Mouse (Mus musculus): Measurements from ENCODE around the gene March7. TPM values are rescaled to one million over a fixed set of nuclear protein-coding genes. Genes with fewer than 3 reads are reported as not detected.

Gene March7
- total RNA-seq, 2 experiments from 2014 or later = 43.3 to 68.7 TPM

- no peak for ATAC-seq (replicated peaks; ENCODE audit: low FRiP score, poor library complexity, severe bottlenecking)
Observed at GRCm38 (mm10) chr2:60210821-60211220, 1.1 kb downstream of the March7 start.

GRCm38 (mm10) chr2:60212488-60212887 lies 2.8 kb downstream of the March7 start:
- no peak for ATAC-seq (replicated peaks; ENCODE audit: low FRiP score, poor library complexity, severe bottlenecking)

GRCm38 (mm10) chr2:60214683-60215082 lies 5.0 kb downstream of the March7 start:
- ATAC-seq (replicated peaks; ENCODE audit: low FRiP score, poor library complexity, severe bottlenecking) = no peak

DNA sequence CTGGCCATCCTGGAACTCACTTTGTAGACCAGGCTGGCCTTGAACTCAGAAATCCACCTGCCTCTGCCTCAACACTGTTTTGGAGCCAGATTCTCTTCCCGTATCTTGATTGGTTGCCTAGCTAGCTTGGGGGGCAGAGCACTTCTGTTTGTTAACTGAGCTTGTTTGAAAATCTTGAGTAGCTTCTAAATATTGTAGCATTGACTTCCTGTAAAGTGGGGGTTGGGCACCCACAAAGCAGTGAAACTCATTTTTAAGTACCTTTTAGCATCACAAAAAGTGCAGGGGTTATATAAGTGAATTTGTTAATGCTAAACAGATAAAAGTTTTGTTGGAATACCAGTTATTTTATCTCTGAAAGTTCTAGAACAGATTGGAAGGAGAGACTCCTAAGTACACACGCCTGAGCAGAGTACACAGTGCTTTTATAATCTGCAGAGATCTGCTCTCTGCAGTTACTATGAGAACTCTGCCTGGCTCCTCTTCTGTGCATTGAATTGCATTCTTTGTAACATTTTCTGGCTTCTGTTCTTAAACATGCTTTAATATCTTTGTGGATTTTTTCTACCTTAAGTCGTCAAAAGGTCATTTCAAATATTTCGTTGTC lies 7.0 kb downstream of the March7 start:
- ATAC-seq (replicated peaks; ENCODE audit: low FRiP score, poor library complexity, severe bottlenecking) = no peak

DNA sequence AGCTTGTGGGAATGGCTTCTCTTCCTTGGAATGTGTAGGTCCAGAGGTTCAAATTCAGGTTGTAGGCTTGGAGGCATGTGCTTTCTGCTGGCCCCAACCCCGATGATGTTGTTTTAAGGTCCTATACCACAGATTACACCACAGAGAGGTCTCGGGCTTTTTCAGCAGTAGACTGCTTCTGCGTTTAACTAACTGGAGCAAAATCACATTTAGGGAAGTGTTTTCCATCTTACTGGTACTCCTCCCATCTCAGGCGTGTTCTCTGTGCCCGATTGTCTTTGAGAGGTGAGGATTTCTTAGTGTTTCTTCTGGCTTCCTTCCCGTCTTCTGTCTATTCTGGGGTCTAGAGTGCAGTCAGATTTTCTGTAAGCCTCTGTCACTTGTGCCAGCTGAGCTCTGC lies 7.9 kb downstream of the March7 start:
- ATAC-seq (replicated peaks; ENCODE audit: low FRiP score, poor library complexity, severe bottlenecking) = no peak

GRCm38 (mm10) chr2:60221236-60221635 lies 11.5 kb downstream of the March7 start:
- no peak for ATAC-seq (replicated peaks; ENCODE audit: low FRiP score, poor library complexity, severe bottlenecking)

- no peak for ATAC-seq (replicated peaks; ENCODE audit: low FRiP score, poor library complexity, severe bottlenecking)
Observed at GRCm38 (mm10) chr2:60221954-60222353, 12.3 kb downstream of the March7 start.

DNA sequence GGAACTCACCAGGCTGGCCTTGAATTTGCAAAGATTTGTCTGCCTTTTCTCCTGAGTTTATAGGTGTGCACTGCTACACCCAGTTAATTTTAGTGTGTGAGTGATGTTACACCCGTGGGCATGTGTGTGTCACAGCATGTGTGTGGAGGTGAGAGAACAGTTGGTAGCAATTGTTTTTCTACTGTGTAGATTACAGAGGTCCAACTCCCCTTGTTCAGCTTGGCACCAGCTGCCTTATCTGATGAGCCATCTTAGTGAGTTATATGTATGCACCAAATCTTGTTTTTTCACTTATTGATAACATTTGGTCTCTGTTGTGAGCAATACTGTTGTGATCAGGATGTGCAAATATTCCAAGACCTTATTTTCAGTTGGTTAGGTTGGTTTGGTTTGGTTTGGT lies 13.8 kb downstream of the March7 start:
- no peak for ATAC-seq (replicated peaks; ENCODE audit: low FRiP score, poor library complexity, severe bottlenecking)

DNA sequence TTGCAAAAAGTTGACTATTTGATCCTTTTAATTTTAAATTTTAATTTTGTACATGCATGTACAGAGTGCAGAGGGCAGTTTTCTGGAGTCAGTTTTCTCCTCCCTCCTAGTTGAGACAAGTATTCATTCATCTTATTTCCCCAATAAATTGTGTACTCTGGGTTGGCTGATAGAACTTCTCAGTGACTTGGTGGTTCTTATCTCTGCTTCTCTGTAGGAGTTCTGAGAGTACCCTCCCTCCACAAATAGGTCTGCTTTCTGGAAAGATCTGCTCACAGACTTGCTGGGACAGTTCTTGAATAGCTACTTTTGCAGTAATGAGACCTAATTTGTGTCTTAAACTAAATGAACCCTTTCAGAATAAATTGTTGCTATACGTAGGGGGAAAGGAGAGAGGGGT lies 18.8 kb downstream of the March7 start:
- no peak for ATAC-seq (replicated peaks; ENCODE audit: low FRiP score, poor library complexity, severe bottlenecking)

DNA sequence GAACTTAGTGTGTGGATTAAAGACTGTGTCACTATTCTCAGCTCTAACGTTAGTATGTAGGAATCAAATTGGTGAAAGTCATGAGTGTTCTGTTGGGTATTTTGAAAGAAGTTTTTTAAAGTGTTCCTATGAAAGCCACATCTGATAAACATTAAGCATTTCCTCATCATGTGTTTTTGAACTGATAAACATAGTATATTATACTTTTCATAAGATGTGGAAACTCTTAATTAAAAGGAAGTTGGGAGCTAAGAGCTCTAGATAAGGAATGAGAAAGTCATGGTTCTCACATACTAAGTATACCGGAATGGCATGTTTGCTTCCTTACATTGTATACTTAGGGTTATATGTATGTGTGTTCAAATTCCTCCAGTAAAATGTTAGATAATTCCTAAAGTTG lies 20.7 kb downstream of the March7 start:
- ATAC-seq (replicated peaks; ENCODE audit: low FRiP score, poor library complexity, severe bottlenecking) = no peak

DNA sequence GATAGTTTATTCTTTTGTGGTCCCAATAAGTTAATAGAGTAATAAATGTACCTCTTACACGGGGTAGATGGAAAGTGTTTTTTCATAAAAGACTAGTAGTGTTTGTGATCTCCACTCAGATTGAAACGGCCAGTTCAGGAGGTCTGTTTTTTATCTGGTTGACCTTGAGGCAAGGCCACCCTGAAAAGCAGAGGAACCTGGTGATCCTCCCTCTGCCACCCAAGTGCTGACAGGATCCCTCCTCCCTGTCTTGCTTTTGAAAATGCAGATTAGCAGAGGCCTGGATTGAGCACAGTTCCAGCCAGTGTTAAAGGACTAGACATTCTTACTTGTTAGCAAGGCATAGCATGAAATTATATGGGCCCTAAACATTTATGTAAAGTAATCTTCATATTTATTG lies 23.5 kb downstream of the March7 start:
- ATAC-seq (replicated peaks; ENCODE audit: low FRiP score, poor library complexity, severe bottlenecking) = no peak

- ATAC-seq (replicated peaks; ENCODE audit: low FRiP score, poor library complexity, severe bottlenecking) = no peak
Observed at GRCm38 (mm10) chr2:60234506-60234905, 24.8 kb downstream of the March7 start.

DNA sequence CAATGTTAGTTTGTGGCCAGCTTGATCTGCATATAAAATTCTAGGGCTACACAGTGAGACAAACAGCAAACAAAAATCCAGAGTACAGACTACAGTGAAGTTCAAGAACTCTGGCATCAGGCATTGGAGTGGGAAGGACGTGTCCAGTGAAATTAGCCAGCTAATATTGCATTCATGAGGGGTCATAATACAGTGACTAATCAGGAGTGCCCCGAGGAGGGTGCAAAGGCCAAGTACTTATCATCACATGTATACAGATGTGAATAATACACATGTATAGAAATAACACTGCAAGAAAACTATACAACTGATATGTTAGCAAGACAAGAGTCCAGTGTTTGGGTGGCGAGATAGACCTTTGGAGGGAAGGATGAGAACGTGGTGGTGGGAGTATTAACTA lies 43.1 kb downstream of the March7 start:
- no peak for ATAC-seq (replicated peaks; ENCODE audit: low FRiP score, poor library complexity, severe bottlenecking)

DNA sequence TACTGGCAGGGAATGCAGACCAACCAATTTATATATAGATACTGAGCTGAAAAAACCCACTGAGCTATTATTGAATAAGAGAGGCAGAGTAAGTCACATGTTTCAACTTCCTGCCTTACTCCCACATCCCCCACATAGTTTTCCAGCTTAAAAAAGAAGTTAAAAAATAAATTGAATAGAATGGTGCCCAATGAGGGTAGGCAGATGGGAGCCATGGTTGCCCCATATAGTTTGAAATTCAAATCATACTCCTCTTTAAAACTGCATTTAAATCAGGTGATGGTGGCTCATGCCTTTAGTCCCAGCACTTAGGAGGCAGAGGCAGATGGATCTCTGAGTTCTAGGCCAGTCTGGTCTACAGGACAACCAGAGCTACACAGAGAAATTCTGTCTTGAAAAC lies 43.8 kb downstream of the March7 start:
- ATAC-seq (replicated peaks; ENCODE audit: low FRiP score, poor library complexity, severe bottlenecking) = no peak

DNA sequence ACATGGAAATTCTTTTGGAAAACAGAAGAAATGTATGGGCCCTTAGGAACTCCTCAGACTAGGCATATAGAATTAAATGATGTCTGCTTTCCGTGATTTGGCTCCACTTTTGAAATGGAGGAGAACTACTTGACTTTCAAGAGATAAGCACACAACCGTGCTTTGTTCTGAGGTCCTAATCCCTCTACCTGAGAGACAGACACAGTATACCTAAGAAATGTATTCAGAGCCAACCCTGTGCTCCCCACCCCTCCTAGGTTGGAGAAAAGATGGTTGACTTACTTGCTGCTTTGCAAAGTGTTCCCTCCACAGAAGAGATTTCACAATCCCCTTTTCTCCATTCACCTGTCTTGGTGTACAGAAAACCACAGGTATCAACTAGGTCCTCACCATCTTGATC lies 47.1 kb downstream of the March7 start:
- ATAC-seq (replicated peaks; ENCODE audit: low FRiP score, poor library complexity, severe bottlenecking) = no peak

GRCm38 (mm10) chr2:60259186-60259585 lies 49.5 kb downstream of the March7 start:
- no peak for ATAC-seq (replicated peaks; ENCODE audit: low FRiP score, poor library complexity, severe bottlenecking)

- ATAC-seq (replicated peaks; ENCODE audit: low FRiP score, poor library complexity, severe bottlenecking) = no peak
Observed at GRCm38 (mm10) chr2:60260621-60261350, 51.1 kb downstream of the March7 start.

- ATAC-seq (replicated peaks; ENCODE audit: low FRiP score, poor library complexity, severe bottlenecking) = no peak
Observed at GRCm38 (mm10) chr2:60267567-60267966, 57.9 kb downstream of the March7 start.

- ATAC-seq (replicated peaks; ENCODE audit: low FRiP score, poor library complexity, severe bottlenecking) = no peak
Observed at GRCm38 (mm10) chr2:60269856-60270479, 60.3 kb downstream of the March7 start.

- ATAC-seq (replicated peaks; ENCODE audit: low FRiP score, poor library complexity, severe bottlenecking) = no peak
Observed at GRCm38 (mm10) chr2:60278627-60279026, 68.9 kb downstream of the March7 start.

DNA sequence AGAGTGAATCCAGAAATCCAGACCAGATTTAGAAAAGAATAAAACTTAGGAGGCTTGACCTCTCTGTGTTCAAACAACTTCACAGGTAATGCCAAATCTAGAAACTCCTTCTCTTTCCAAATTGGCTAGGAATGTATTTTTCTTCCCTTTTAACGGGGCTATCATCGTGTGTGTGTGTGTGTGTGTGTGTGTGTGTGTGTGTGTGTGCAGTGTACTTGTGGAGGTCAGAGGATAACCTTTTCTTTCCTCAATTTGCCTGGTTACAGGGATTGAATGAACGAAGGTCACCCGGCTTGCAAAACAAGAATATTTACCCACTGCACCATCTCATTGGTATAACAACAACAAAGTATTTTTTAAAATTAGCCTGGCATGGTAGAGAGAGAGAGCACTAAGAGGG lies 72.9 kb downstream of the March7 start:
- ATAC-seq (replicated peaks; ENCODE audit: low FRiP score, poor library complexity, severe bottlenecking) = no peak
